Mouse (Mus musculus): ENCODE measurements around the gene Vmn2r24. TPM values are rescaled to one million over a fixed set of nuclear protein-coding genes. Genes with fewer than 3 reads are reported as not detected.
"Not testable (repeated sequence)": the region's sequence is repeated elsewhere in the genome, so short reads cannot be mapped to it uniquely, and the experiment has no call there.

The Vmn2r24 gene
- polyA plus RNA-seq (2015; fragmentation: Nextera tagmentation; extraction: Ambion mirVana) = not detected in 2 replicates

GRCm38 (mm10) chr6:123778579-123778978, at the start of gene Vmn2r24:
Gene Vmn2r24, plus strand, starts transcription at chr6:123778879.
- Histone ChIP-seq H3K4me3 (no peak within 1 kb of the TSS), H3K9ac (no peak within 1 kb of the TSS), H3K27ac (no peak within 1 kb of the TSS), H3K4me2 (no peak within 1 kb of the TSS), H3K9me3 (no peaks in the 10 kb centered on the region), H3K4me1 (no peaks in the 10 kb centered on the region), H3K36me3 (no peaks in the 10 kb centered on the region), H3K27me3 (no peaks in the 10 kb centered on the region)
- 60% methylated on average over 1 of the region's 1 CpGs for WGBS
- no peak for ATAC-seq (ENCODE audit: insufficient number of reproducible peaks, low FRiP score, low TSS enrichment, low read depth)

- no peaks in the 10 kb centered on the region for H3K27me3 ChIP-seq
- H3K27ac ChIP-seq = no peak overlapping the region
- WGBS = 83% methylated on average over 3 of the region's 3 CpGs
- H3K9me3 ChIP-seq = no peaks in the 10 kb centered on the region
- H3K9ac ChIP-seq = no peak overlapping the region
- no peak overlapping the region for H3K4me3 ChIP-seq
- ATAC-seq (ENCODE audit: insufficient number of reproducible peaks, low FRiP score, low TSS enrichment, low read depth) = no peak
- no peaks in the 10 kb centered on the region for H3K4me1 ChIP-seq
- H3K4me2 ChIP-seq = no peak overlapping the region
- no peaks in the 10 kb centered on the region for H3K36me3 ChIP-seq
These were observed 8.6 kb upstream of the Vmn2r24 start for GRCm38 (mm10) chr6:123770031-123770430.

- no peak overlapping the region for H3K9ac ChIP-seq
- H3K4me1 ChIP-seq = no peaks in the 10 kb centered on the region
- H3K4me2 ChIP-seq = no peak overlapping the region
- no peaks in the 10 kb centered on the region for H3K27me3 ChIP-seq
- no peaks in the 10 kb centered on the region for H3K36me3 ChIP-seq
- no peaks in the 10 kb centered on the region for H3K9me3 ChIP-seq
- WGBS = 67% methylated on average over 2 of the region's 2 CpGs
- no peak for ATAC-seq (ENCODE audit: insufficient number of reproducible peaks, low FRiP score, low TSS enrichment, low read depth)
- no peak overlapping the region for H3K4me3 ChIP-seq
- no peak overlapping the region for H3K27ac ChIP-seq
These were observed 6.2 kb downstream of the Vmn2r24 start for GRCm38 (mm10) chr6:123784857-123785256.

- Histone ChIP-seq H3K27ac (no peak overlapping the region), H3K9ac (no peak overlapping the region), H3K4me3 (no peak overlapping the region), H3K36me3 (no peaks in the 10 kb centered on the region), H3K9me3 (no peaks in the 10 kb centered on the region), H3K4me1 (no peaks in the 10 kb centered on the region), H3K4me2 (no peak overlapping the region), H3K27me3 (no peaks in the 10 kb centered on the region)
- ATAC-seq (ENCODE audit: insufficient number of reproducible peaks, low FRiP score, low TSS enrichment, low read depth) = no peak
- whole genome bisulfite sequencing = 50% methylated on average over 9 of the region's 9 CpGs
These were observed 15.1 kb downstream of the Vmn2r24 start for GRCm38 (mm10) chr6:123793746-123794145.

- not testable (repeated sequence) for H3K9me3 ChIP-seq; ATAC-seq (ENCODE audit: insufficient number of reproducible peaks, low FRiP score, low TSS enrichment, low read depth); H3K27ac ChIP-seq; H3K4me2 ChIP-seq; H3K4me3 ChIP-seq; H3K36me3 ChIP-seq; H3K27me3 ChIP-seq; H3K9ac ChIP-seq; H3K4me1 ChIP-seq
These were observed 31.6 kb downstream of the Vmn2r24 start for GRCm38 (mm10) chr6:123810291-123810690.

- no peaks in the 10 kb centered on the region for H3K36me3 ChIP-seq
- H3K4me2 ChIP-seq = no peak overlapping the region
- H3K27ac ChIP-seq = no peak overlapping the region
- ATAC-seq (ENCODE audit: insufficient number of reproducible peaks, low FRiP score, low TSS enrichment, low read depth) = no peak
- H3K4me1 ChIP-seq = no peaks in the 10 kb centered on the region
- H3K9ac ChIP-seq = no peak overlapping the region
- H3K27me3 ChIP-seq = no peaks in the 10 kb centered on the region
- no peak overlapping the region for H3K4me3 ChIP-seq
- WGBS = 82% methylated on average over 8 of the region's 8 CpGs
- H3K9me3 ChIP-seq = no peaks in the 10 kb centered on the region
These were observed 41.3 kb downstream of the Vmn2r24 start for GRCm38 (mm10) chr6:123819951-123820350.

- H3K4me2 ChIP-seq; ATAC-seq (ENCODE audit: insufficient number of reproducible peaks, low FRiP score, low TSS enrichment, low read depth): not testable (repeated sequence)
- 53% methylated on average over 2 of the region's 2 CpGs for WGBS
These were observed 74.7 kb downstream of the Vmn2r24 start, which contains the start of gene Vmn2r25 for GRCm38 (mm10) chr6:123853363-123853762. Gene Vmn2r25, minus strand, starts transcription at chr6:123853463.

More at GRCm38 (mm10) chr6:123853363-123853762, 74.7 kb downstream of the Vmn2r24 start, which contains the start of gene Vmn2r25:
- not testable (repeated sequence) for H3K27ac ChIP-seq, H3K27me3 ChIP-seq, H3K4me3 ChIP-seq, H3K4me1 ChIP-seq, H3K36me3 ChIP-seq, H3K9ac ChIP-seq, H3K9me3 ChIP-seq

Other genes with a start within 250 kb of the Vmn2r24 start
- not detected in 2 replicates for gene Vmn2r21, start 245.5 kb upstream of the Vmn2r24 start, polyA plus RNA-seq (2015; fragmentation: Nextera tagmentation; extraction: Ambion mirVana)
- not detected in 2 replicates for gene Vmn2r22, start 128.2 kb upstream of the Vmn2r24 start, polyA plus RNA-seq (2015; fragmentation: Nextera tagmentation; extraction: Ambion mirVana)
- not detected in 2 replicates for gene Vmn2r23, start 76.2 kb upstream of the Vmn2r24 start, polyA plus RNA-seq (2015; fragmentation: Nextera tagmentation; extraction: Ambion mirVana)
- not detected in 2 replicates for gene Vmn2r25, start 74.6 kb downstream of the Vmn2r24 start, polyA plus RNA-seq (2015; fragmentation: Nextera tagmentation; extraction: Ambion mirVana)
- not detected in 2 replicates for gene Vmn2r26, start 245.7 kb downstream of the Vmn2r24 start, polyA plus RNA-seq (2015; fragmentation: Nextera tagmentation; extraction: Ambion mirVana)

Measured in limb, embryonic 15.5 days (tissue).